Comparison of ENCODE assay signal across 24 mouse cellular contexts in the genomic region with DNA sequence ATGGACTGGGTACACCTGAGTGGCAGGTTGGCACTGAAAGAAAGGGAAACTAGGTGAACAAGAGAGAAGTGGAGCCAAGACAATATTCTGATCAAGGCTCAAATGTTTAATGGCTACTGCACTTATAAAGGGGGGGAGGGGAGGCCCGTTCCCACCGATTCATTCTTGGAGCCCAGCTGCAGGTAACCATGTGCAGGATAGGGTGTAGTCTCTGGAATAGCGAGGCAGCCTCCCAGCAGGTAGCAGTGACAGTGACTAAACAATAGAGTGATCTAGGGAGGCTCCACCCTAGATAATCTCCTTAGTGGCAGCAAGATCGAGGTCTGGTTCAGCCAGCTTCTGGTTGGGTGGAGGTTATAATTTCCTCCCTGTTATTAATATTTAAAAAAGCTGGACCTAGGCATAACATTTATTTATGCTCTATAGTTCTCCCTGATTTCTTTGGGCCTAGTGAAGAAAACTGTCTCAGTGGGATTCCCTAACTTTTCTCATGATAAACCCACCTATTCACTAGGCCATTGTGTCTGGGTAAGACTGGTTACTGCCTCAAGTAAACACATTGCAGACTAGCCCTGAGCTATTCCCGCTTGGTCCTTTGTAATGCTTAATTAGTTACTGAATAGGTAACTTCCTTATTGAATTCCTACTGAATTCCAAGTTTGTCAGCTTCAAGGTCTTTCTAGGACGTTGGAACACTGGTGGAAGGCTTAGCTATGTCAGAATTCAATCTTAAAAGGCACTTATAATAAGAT.
"Had no signal": no experiment of that assay in that cellular context is flagged by ENCODE, and none has a peak within 500 bp of the region (broad histone marks: within the 10 kb centered on the region; RNA-seq: fewer than 3 reads in every experiment).

No protein-coding gene starts in this region.

- H3K9me3 ChIP-seq: heart, embryonic 10.5 days; heart, embryonic 12.5 days; hindbrain, embryonic 10.5 days; hindbrain, embryonic 12.5 days; intestine, embryonic 15.5 days; kidney, embryonic 15.5 days; limb, embryonic 13.5 days; limb, embryonic 15.5 days; liver, embryonic 12.5 days had no signal

- H3K4me2 ChIP-seq: heart, embryonic 12.5 days; hindbrain, embryonic 12.5 days; hindbrain, embryonic 14.5 days; intestine, embryonic 15.5 days; kidney, embryonic 15.5 days; limb, embryonic 13.5 days; limb, embryonic 15.5 days; liver, embryonic 12.5 days had no signal

- DNase-seq: gastrocnemius, postnatal 25 days; heart, adult 18-20 months; heart, postnatal 10 days; heart, postnatal 4 days; kidney, adult 18-20 months; kidney, adult 8-10 months; kidney, postnatal 14 days; kidney, postnatal 4 days; left cerebral cortex, postnatal 4 days had no signal

- ATAC-seq: hindbrain, embryonic 16.5 days; inflammation-experienced regulatory T-cells, adult 6 months; intestine, embryonic 15.5 days; intestine, postnatal 0 days; liver, embryonic 12.5 days had no signal

- H3K9ac ChIP-seq: heart, embryonic 12.5 days; hindbrain, embryonic 12.5 days; hindbrain, embryonic 14.5 days; intestine, embryonic 15.5 days; kidney, embryonic 15.5 days; limb, embryonic 13.5 days; limb, embryonic 15.5 days; liver, embryonic 12.5 days had no signal

- H3K27ac ChIP-seq: heart, embryonic 10.5 days; hindbrain, embryonic 10.5 days; hindbrain, embryonic 12.5 days; hindbrain, embryonic 14.5 days; intestine, embryonic 15.5 days; kidney, embryonic 15.5 days; kidney, postnatal 0 days; layer of hippocampus, adult 2 months; limb, embryonic 13.5 days; limb, embryonic 15.5 days; liver, embryonic 12.5 days had no signal

- H3K4me1 ChIP-seq: heart, embryonic 10.5 days; heart, embryonic 12.5 days; hindbrain, embryonic 10.5 days; hindbrain, embryonic 12.5 days; intestine, embryonic 15.5 days; kidney, embryonic 15.5 days; limb, embryonic 13.5 days; limb, embryonic 15.5 days; liver, embryonic 12.5 days had no signal

- H3K27me3 ChIP-seq: heart, embryonic 12.5 days; hindbrain, embryonic 12.5 days; intestine, embryonic 15.5 days; kidney, embryonic 15.5 days; limb, embryonic 13.5 days; limb, embryonic 15.5 days; liver, embryonic 12.5 days had no signal

- H3K36me3 ChIP-seq: heart, embryonic 10.5 days; heart, embryonic 12.5 days; hindbrain, embryonic 10.5 days; hindbrain, embryonic 12.5 days; intestine, embryonic 15.5 days; kidney, embryonic 15.5 days; limb, embryonic 13.5 days; limb, embryonic 15.5 days; liver, embryonic 12.5 days had no signal

- H3K4me3 ChIP-seq: heart, embryonic 10.5 days; heart, embryonic 12.5 days; hindbrain, embryonic 10.5 days; hindbrain, embryonic 12.5 days; intestine, embryonic 15.5 days; kidney, embryonic 15.5 days; layer of hippocampus, adult 2 months; limb, embryonic 13.5 days; limb, embryonic 15.5 days; liver, embryonic 12.5 days had no signal
